Mouse (Mus musculus) NIH3T3 (cell line): Measurements from ENCODE around the gene Gm13119.
"Not testable (repeated sequence)": the region's sequence is repeated elsewhere in the genome, so short reads cannot be mapped to it uniquely, and the experiment has no call there.

ENCODE experiments used
- DNase-seq: peaks from one replicate; pipeline ENCODE4 v3.0.0-alpha.2; 2012; ENCODE audit warnings: low read depth

Gm13119 gene

DNA sequence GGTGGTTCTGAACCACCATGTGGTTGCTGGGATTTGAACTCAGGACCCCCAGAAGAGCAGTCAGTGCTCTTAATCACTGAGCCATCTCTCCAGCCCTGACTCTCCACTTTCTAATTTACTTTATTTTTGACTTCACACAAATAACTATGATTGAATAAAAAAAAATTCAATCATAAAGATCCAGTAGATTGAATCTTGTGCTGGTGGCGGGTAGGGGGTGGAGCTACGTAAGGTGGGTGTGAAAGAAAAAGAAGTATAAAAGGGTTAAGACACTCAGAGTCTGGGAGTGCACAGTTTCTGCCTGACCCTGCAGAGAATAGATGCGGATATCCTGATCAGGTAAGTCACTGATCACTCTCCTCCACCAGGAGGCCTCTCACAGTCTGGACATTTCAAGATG lies at the start of gene Gm13119:
TSS of gene Gm13119 (plus strand) at position 301 of the 400 bp plus-strand sequence.
- not testable (repeated sequence) for DNase-seq

DNA sequence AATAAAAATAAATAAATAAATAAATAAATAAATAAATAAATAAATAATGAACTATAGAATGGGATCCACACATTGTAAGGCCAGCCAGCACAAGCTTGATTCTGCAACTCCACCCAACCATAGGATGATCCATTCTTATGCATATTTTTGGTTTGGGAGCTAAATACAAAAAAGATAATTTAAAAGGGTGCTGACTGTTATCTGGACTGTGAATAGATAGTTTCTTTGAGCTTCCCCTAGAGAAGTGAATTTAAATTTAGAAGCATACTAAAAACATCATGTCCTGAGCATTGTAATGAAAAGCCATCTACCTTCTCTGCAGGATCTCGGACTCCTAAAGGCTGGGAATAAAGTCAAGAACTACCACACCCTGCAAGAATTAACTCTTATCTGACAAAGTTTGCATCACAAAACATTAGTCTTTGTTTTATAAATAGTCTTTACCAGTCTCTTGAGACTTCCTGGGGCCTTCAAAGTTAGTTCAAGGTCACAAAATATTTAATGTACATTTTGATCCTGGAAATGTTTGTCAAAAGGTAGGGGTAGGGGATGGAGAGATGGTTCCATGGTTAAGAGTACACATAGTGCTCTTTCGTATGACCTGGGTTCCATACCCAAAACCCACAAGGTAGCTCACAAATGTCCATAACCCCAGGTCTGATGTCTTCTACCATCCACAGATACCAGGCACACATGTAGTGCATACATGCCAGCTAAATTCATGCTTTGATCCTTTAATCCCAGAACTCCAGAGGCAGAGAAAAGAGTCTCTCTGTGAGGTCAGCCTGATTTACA lies 44.9 kb upstream of the Gm13119 start:
- DNase-seq: not testable (repeated sequence)

DNA sequence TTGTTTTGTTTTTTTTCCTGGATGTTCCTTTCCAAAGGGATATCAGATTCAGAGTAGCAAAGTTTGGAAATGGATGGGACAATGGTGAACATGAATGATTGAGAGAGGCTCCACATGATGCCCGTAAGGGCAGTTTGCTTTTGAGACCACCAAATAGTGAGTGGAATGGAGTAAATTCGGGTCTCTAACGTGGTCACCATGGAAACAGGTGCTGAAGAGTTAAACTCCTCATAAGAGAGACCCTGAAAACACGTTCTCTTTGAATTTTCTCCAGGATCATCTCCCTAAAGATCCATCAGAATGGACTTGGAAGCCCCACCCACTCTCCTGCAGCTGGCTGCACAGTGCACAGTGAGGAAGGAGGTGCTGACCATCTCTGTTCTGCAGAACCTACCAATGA lies 27.8 kb upstream of the Gm13119 start, which contains the start of gene Gm13128:
TSS of gene Gm13128 (plus strand) at position 301 of the 400 bp plus-strand sequence.
- not testable (repeated sequence) for DNase-seq

DNA sequence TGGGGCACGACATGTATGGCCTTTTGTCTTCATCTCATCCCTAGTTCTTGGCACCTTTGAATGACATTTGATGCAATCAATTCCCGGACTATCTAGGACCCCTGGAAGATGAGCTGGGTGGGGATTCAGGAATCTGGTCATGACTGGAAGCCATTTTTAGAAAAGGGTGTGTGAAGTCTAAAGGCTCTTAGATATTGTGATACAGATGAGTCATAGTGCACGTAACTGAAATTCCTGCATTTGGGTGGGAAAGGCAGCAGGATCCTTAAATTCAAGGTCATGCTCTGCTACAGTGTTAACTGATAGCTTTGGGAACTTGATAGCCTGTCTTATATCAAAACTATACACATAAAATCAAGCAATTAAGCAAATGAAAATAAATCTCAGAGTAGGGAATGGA lies 21.9 kb upstream of the Gm13119 start:
- DNase-seq: not testable (repeated sequence)

DNA sequence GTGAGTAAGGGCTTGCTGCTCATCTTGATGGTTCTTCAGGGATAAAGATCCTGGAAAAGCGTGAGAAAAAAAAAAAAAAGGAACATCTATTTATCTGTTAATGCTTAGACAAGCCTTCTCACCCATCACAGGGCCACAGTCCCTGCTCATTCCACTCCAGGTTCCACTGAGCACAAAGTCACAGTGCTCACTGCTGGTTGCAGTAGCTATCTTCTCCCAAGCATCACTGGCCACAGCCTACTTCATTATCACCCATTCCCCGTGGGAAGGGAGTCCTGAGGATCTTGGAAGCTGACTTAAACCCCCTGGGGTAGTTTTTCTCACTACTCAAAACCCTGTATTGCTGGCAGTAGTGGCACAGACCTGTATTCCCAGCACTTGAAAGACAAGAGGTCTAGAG lies 20.2 kb downstream of the Gm13119 start, which contains the start of gene Pramef20:
TSS of gene Pramef20 (minus strand) at position 23 of the 400 bp plus-strand sequence.
- no peak for DNase-seq

DNA sequence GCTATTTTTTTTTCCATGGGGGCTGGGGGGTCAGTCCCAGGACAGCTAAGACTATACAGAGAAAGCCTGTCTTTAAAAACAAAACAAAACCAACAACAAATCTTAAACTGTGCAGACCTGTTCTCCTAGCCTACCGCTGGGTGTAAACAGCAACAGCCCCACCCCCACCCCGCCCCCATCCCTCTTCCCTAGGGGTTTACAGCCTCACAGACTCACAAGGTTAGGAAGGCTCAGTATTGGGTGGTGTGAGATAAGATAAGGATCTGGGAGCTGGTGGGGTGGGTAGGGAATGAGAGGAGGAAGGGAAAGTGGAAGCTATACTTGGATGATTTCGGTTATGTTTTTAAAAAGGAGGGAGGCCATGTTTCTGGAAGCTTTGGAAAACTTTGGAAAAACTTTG lies 38.6 kb downstream of the Gm13119 start:
- DNase-seq: no peak

DNA sequence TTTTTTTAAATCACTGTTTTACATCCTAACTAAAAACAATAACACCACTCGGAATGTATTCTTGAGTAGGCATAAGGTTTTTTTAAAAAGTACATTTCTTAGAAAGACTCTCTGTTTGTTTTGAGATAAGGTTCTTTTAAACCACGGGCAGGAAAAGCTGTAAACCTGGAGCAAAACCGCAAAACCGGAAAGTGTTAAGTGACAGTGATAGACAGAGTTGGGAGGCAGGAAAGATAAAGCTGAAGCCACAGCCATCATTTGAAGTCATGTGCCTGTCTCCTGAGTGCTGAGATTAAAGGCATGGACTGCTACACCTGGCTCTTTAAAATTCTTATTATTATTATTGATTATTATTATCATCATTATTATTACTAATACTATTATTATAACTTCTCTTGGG lies 45.0 kb downstream of the Gm13119 start:
- no peak for DNase-seq

DNA sequence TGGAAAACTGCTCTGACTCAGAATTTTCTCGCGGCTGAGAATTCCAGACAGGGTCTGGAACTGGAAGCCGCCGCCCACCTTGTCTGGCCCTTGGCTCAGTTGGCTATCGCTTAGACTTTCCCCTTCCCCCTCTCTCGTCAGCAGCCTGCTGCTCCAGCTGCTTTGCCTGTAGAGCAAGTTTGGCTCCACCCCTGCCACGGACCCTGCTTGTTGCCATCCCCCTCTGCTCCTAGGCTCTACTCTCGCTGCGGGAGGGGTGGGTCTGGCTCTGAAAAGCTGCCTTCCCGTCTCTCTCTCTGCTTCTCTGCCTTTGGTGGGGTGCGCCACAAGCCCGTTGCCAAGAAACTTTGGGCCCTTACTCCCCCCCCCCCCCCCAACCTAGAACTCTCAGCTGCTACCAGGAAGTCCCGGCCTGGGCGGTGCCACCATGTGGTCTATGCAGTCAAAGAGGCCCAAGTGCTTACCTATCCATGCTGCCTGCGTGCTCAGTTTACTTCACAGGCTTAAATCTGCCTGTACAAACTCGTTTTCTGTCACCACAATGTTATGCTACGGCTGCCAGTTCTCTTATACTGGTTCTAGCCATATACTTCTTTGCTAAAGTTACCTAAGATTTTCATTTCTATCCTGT lies 46.8 kb downstream of the Gm13119 start:
- DNase-seq: no peak

DNA sequence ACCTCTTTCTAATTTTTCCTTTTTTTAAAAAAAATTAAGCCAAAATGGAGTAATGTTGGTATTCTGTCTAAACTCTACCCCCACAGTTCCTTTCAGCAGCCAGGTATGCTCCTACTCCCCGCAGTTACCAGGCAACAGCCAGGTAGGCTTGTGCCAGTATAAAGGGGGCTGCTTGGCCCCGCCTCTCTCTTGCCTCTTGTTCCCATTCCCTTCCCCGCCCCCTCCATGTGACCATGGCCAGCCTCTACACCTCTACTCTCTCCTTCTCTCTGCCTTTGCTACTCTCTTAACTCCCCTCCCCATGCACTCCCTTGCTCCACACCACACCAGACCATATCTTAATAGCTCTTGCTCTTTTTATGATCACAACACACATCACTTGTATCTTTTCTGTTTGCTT lies 48.5 kb downstream of the Gm13119 start:
- no peak for DNase-seq

DNA sequence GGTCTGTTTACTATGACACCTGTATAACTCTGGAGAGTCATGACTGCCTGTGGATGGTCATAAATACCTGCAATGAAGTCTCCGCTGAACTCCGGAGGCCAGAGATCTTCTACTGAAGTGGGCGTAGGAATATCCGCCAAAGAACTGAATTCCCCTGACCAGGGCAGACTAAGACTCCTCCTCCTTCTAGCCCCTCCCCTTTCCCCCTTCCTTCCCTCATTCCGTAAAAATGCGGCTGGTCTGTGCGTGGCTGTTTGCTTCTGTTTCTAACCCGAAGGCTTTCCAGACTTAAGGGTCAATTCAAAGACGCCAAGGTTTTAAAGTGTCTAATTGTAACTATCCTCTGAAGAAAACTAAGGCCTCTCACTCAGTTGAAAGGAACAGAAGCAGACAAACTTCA lies 50.5 kb downstream of the Gm13119 start, which contains the start of gene Pramef12:
TSS of gene Pramef12 (minus strand) at position 175 of the 400 bp plus-strand sequence.
- DNase-seq: no peak
